Mouse (Mus musculus) limb, embryonic 10.5 days (tissue): ENCODE results near the gene Cdc42bpa. TPM values are rescaled to one million over a fixed set of nuclear protein-coding genes. Genes with fewer than 3 reads are reported as not detected.

Source experiments
- DNase-seq: peaks from one replicate; pipeline ENCODE4 v3.0.0-alpha.2; 2017; ENCODE audit warnings: low spot score
- H3K27ac ChIP-seq: fragments of 300-500 bp; sonication (generic); 2 replicates; pipeline ENCODE4 v1.5.1; 2016; ENCODE audit warnings: mild to moderate bottlenecking
- H3K27me3 ChIP-seq: fragments of 300-500 bp; sonication (generic); 2 replicates; pipeline ENCODE4 v1.6.1; 2016; ENCODE audit warnings: low read depth, mild to moderate bottlenecking; ENCODE audit not compliant: poor library complexity, severe bottlenecking
- H3K36me3 ChIP-seq: fragments of 300-500 bp; sonication (generic); 2 replicates; pipeline ENCODE4 v1.6.1; 2016; ENCODE audit warnings: mild to moderate bottlenecking, moderate library complexity
- H3K4me1 ChIP-seq: fragments of 300-500 bp; sonication (generic); 2 replicates; pipeline ENCODE4 v1.6.1; 2016
- H3K4me3 ChIP-seq: fragments of 300-500 bp; sonication (generic); 2 replicates; pipeline ENCODE4 v1.5.1; 2016; ENCODE audit warnings: mild to moderate bottlenecking, moderate library complexity
- H3K9me3 ChIP-seq: fragments of 300-500 bp; sonication (generic); replicated peaks from 2 replicates; pipeline ENCODE4 v1.6.1; 2016; ENCODE audit warnings: mild to moderate bottlenecking
- WGBS: fragments of 180-500 bp; shearing (Covaris S2); methylation state at CpG from one replicate; pipeline ENCODE4 v1.1.7; 2016; 5-methylcytosine and 5-hydroxymethylcytosine counted together
- polyA plus RNA-seq: library from polyadenylated mRNA; unstranded; fragments of >200 nt; fragmentation: Nextera tagmentation; extraction: Ambion mirVana; gene quantifications from 2 replicates; pipeline ENCODE4 v1.2.1, GENCODE M21; 2016

Cdc42bpa gene
- polyA plus RNA-seq, 1 experiment from 2014 or later = 14.3 TPM

DNA sequence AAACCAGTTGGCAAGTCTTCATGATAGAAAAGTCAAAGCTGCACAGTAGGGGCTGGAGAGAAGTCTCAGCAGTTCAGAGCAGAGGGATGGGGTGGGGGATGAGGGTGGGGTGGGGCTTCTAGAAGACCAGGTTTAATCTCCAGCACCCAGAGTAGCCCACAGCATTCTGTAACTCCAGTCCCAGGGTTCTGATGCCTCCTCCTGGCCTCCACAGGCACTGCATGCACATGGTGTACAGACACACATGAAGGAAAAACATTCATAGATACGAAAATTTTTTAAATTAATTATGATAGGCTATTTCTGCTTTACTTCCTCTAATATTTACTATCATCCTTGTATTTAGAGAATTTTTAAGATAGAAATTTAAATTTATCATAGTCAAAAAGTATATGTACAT, 156.3 kb downstream of the Cdc42bpa start:
- H3K27ac ChIP-seq = no peak overlapping the region
- no peaks in the 10 kb centered on the region for H3K9me3 ChIP-seq
- 85% methylated on average over 1 of the region's 1 CpGs for WGBS
- no peak for DNase-seq
- H3K4me3 ChIP-seq = no peak overlapping the region
- peaks cover 19% of the 10 kb centered on the region for H3K36me3 ChIP-seq
- H3K27me3 ChIP-seq = no peaks in the 10 kb centered on the region
- no peaks in the 10 kb centered on the region for H3K4me1 ChIP-seq

DNA sequence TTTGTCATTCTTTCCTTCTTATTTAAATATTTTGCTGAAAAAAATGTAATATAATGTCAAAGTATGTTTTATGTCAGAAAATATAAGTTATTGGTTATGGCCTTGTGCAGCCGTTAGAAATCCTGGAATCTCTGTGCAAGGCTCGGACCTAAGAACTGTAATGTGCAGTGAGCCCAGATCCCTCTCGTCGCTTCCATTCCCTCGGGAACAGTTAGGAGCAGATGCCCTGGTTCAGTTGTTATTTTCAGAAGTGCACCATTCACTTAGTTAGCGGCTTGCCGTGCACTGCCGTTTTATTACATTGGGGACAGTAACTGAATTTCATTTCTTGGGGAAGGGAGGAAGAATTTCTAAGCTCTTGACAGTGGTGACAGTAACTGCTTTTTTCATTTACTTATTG, 158.0 kb downstream of the Cdc42bpa start:
- no peaks in the 10 kb centered on the region for H3K27me3 ChIP-seq
- WGBS = 91% methylated on average over 8 of the region's 8 CpGs
- H3K36me3 ChIP-seq = peaks cover 19% of the 10 kb centered on the region
- H3K4me3 ChIP-seq = no peak overlapping the region
- no peak overlapping the region for H3K27ac ChIP-seq
- no peaks in the 10 kb centered on the region for H3K9me3 ChIP-seq
- DNase-seq = no peak
- H3K4me1 ChIP-seq = no peaks in the 10 kb centered on the region

DNA sequence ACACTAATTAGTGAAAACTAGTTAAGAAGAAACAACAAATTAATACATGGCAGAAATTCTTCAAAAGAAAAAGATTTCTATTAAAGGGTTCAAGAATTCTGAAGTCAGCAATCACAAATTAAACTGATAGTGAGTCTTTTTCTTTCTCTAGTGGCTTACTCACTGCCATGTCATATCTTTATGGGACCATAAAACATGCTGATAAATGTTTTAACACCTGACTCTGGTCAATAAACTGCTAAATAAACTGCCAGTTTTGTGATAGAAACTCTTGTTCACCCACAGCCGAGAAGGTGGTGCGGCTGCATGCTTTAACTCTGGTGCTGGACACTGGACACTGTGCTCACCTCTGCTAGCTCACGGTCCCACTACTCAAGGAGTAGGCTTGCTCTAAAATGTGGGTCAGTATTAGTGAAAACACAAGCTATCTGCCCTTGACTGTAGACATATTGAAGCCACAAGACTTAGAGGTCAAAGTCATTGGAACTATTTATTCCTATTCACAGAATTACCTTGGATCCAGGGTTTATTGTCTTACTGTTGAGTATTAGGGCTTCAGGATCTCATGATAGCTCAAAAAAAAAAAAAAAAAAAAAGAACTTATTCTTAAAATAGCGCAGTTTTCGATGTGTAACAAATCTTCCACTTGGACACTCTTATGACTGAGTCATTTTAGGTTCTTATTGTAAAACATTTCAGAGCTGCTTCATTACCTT, 168.0 kb downstream of the Cdc42bpa start:
- no peak overlapping the region for H3K27ac ChIP-seq
- H3K27me3 ChIP-seq = no peaks in the 10 kb centered on the region
- 89% methylated on average over 5 of the region's 5 CpGs for WGBS
- no peak for DNase-seq
- no peak overlapping the region for H3K4me3 ChIP-seq
- 0 out of 2 replicates have a peak, but pooled peaks cover 3% of the 10 kb centered on the region for H3K36me3 ChIP-seq
- H3K4me1 ChIP-seq = no peaks in the 10 kb centered on the region
- no peaks in the 10 kb centered on the region for H3K9me3 ChIP-seq

DNA sequence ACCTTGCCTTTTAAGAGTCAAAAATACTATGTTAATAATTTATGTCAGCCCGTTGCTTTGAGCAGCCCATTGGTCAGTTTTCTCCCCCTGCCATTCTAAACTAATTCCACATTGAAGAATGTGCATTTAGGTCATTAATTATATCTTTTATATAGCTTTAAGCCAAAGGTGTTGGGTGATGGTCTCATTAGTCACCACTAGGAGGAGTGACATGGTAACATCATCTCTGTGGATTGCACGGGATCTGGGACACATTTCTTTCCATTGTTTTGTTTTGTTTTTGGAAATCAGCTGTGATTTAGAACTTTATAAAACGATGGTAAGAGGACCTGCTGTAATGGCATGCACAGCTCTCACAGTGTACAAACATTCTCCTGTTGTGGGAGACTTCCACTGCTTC, 171.1 kb downstream of the Cdc42bpa start:
- DNase-seq = no peak
- 57% methylated on average over 3 of the region's 3 CpGs for WGBS
- no peak overlapping the region for H3K27ac ChIP-seq

DNA sequence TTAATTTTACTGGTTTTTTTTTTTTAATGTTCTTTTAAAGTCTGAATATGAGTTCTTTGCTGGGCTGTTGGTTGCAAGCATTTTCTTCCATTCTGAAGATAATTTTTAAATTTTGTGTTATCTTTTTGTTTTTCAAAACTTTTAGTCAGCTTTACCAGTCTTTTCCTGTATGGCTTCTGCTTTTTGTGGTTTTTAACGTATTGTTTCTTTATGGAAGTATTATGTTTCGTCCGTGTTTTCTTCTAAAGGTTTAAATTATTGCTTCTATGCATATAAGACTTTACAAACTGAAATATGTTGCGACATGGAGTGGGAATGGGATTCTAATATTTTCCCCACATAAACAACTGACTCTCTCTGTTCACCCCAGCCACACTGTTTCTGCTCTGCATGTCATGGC, 171.9 kb downstream of the Cdc42bpa start:
- H3K4me3 ChIP-seq = no peak overlapping the region
- no peak overlapping the region for H3K27ac ChIP-seq
- WGBS = 95% methylated on average over 4 of the region's 4 CpGs
- no peak for DNase-seq
- no peaks in the 10 kb centered on the region for H3K9me3 ChIP-seq
- peaks cover 14% of the 10 kb centered on the region for H3K4me1 ChIP-seq
- peaks cover 14% of the 10 kb centered on the region for H3K36me3 ChIP-seq
- H3K27me3 ChIP-seq = no peaks in the 10 kb centered on the region

More for the DNA sequence above, 171.1 kb downstream of the Cdc42bpa start:
- Histone ChIP-seq H3K9me3 (no peaks in the 10 kb centered on the region), H3K36me3 (peaks cover 6% of the 10 kb centered on the region; the same call in 1 of the 2 replicates), H3K4me1 (peaks cover 14% of the 10 kb centered on the region), H3K4me3 (no peak overlapping the region), H3K27me3 (no peaks in the 10 kb centered on the region)

DNA sequence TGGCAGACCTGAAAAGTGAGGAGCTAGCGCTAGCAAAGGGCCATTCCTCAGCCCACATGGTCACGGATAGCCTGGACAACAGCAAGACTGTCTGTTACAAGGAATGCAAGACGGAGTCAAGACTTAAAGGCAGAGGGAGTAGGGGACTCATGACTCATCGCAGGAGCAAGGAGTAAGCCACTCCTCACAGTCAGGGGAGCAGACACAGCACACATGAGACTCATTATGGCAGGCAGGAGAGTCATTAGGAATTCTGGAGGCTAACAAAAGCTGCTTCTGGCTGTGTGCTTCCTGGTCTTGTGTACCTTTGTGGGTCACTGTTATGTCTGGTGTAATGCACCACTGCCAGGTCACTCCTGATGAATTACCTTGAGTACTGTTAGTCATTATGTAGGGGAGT, 178.9 kb downstream of the Cdc42bpa start:
- peak; percentile 49 for DNase-seq
- 59% methylated on average over 4 of the region's 4 CpGs for WGBS
- H3K36me3 ChIP-seq = peaks cover 37% of the 10 kb centered on the region
- H3K27ac ChIP-seq = peak overlapping the region; percentile 72
- no peaks in the 10 kb centered on the region for H3K27me3 ChIP-seq
- no peaks in the 10 kb centered on the region for H3K9me3 ChIP-seq
- H3K4me1 ChIP-seq = peaks cover 21% of the 10 kb centered on the region
- no peak overlapping the region for H3K4me3 ChIP-seq

DNA sequence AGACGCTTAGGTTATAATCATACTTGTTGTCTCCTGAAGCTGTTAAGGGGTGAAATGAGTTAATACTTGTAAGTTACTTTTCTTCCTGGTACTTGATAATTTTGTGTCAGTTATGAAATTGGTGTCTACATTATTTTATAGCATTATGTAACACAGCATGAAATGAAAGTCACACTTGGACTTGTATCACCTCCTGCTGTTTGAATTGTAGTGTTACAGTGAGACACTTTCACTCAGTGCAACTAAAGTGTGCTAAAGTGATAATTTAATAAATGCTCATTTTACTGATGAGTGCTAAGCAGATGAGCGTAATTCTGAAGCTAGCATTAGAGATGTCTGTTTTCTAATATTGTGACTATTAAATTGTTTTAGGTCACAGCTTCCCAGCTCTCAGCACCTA, 180.7 kb downstream of the Cdc42bpa start:
- H3K36me3 ChIP-seq = peaks cover 50% of the 10 kb centered on the region

DNA sequence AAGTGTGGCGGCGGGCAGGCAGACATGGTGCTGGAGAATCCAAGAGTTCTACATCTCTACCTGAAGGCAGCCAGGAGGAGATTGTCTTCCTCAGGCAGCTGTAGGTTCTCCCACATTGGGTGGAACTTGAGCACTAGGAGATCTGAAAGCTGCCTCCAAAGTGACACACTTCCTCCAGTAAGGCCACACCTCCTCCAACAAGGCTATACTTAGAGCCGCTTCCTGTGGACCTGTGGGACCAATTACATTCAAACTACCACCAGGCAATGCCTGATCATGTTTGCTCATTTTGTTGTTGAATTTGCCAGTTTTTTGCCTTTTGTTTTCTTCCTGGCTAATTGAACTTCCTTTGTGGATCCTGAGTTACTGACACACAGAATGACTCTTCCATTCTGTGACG, 187.8 kb downstream of the Cdc42bpa start:
- Histone ChIP-seq H3K36me3 (peaks cover 53% of the 10 kb centered on the region), H3K27ac (no peak overlapping the region), H3K4me1 (peaks cover 5% of the 10 kb centered on the region), H3K9me3 (no peaks in the 10 kb centered on the region), H3K4me3 (no peak overlapping the region), H3K27me3 (no peaks in the 10 kb centered on the region)
- no peak for DNase-seq
- 78% methylated on average over 4 of the region's 4 CpGs for WGBS

More for the DNA sequence above, 180.7 kb downstream of the Cdc42bpa start:
- DNase-seq = no peak
- 95% methylated on average over 2 of the region's 2 CpGs for WGBS
- Histone ChIP-seq H3K27ac (no peak overlapping the region), H3K4me3 (no peak overlapping the region), H3K4me1 (peaks cover 14% of the 10 kb centered on the region), H3K9me3 (no peaks in the 10 kb centered on the region), H3K27me3 (no peaks in the 10 kb centered on the region)

DNA sequence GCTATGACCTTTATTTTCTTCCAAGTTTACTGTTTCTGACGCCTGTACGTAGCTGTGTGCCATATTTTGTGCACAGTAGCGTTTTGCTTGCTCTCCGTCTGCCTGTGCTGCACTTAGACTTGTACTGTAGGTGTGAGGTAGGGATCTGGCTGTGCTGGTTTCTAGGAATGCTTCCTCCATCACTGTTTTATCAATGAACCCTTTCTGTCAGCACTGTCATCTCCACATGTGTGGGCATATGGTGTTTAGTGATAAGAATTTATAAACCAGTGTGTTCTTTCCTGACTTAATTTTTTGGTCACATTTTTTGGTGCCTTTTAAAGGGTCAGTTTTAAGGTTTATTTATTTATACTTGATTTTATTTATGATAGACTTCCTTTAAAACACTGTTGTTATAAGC, 188.3 kb downstream of the Cdc42bpa start:
- Histone ChIP-seq H3K4me1 (peaks cover 5% of the 10 kb centered on the region), H3K27ac (no peak overlapping the region), H3K27me3 (no peaks in the 10 kb centered on the region), H3K36me3 (peaks cover 52% of the 10 kb centered on the region), H3K4me3 (no peak overlapping the region), H3K9me3 (no peaks in the 10 kb centered on the region)
- DNase-seq = no peak
- WGBS = 92% methylated on average over 4 of the region's 4 CpGs

DNA sequence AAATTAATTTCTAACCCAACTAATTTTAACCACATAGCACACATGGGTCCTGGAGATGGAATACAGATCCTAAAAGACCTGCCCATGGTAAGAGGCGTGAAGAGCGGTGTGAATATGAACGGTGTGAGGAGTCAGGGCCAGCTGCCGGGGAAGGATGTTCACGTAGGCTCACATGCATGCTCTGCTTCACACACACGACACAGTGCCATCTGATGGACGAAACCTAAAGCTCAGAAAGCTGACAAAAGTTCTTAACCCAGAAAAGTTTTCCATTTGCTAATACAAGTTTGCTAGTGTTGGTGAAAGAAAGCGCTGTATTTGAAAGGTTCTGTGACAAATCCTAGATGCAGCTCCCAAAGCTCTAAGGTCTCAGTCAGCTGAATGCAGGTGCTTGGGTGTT, 190.9 kb downstream of the Cdc42bpa start:
- peaks cover 43% of the 10 kb centered on the region for H3K36me3 ChIP-seq
- WGBS = 91% methylated on average over 8 of the region's 8 CpGs
- H3K27me3 ChIP-seq = no peaks in the 10 kb centered on the region
- no peak overlapping the region for H3K27ac ChIP-seq
- H3K4me3 ChIP-seq = no peak overlapping the region
- DNase-seq = no peak
- H3K9me3 ChIP-seq = no peaks in the 10 kb centered on the region
- H3K4me1 ChIP-seq = peaks cover 5% of the 10 kb centered on the region

DNA sequence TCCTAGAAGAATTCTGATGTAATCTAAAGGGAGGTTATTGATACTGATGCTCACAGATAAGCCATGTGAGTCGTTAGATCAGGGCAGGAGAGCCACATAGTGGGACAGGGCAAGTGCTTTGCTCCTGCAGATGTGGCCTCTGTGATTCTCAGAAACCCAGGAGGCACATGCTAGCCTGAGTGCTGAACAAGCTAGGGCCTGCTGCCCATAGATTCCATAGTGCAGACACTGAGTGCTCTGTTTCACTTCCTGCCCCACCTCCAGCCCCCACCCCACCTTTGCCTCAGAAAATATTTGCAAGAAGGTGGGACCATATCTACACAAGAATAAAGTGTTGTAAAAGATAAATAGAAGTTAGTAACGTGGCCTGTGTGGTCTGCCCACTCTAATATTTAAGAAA, 198.4 kb downstream of the Cdc42bpa start:
- Histone ChIP-seq H3K4me3 (no peak overlapping the region), H3K27me3 (no peaks in the 10 kb centered on the region), H3K36me3 (peaks cover 29% of the 10 kb centered on the region), H3K4me1 (peaks cover 11% of the 10 kb centered on the region), H3K27ac (no peak overlapping the region), H3K9me3 (no peaks in the 10 kb centered on the region)
- 82% methylated on average over 2 of the region's 2 CpGs for WGBS
- DNase-seq = no peak

DNA sequence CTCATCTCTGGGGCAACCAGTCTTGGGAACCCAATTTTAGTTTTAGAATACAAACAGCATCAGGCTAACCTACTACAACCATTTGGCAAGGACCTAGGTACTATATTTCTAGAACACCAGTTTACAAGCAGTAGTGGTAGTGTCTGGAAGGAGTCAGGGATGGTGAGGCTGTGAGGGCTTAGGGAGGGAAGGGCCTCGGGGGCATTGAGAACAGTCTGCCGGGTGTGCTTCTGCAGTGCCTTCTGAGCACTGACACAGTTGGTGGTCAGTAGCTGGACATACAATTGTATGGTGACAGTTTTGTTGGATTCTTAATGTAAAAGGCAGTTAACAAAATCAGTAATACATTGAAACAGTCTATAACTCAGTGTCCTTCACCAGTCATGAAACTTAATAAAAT, 200.3 kb downstream of the Cdc42bpa start:
- Histone ChIP-seq H3K4me1 (peaks cover 13% of the 10 kb centered on the region), H3K27ac (no peak overlapping the region), H3K27me3 (no peaks in the 10 kb centered on the region), H3K36me3 (peaks cover 25% of the 10 kb centered on the region), H3K4me3 (no peak overlapping the region), H3K9me3 (no peaks in the 10 kb centered on the region)
- 82% methylated on average over 2 of the region's 2 CpGs for WGBS
- DNase-seq = no peak

DNA sequence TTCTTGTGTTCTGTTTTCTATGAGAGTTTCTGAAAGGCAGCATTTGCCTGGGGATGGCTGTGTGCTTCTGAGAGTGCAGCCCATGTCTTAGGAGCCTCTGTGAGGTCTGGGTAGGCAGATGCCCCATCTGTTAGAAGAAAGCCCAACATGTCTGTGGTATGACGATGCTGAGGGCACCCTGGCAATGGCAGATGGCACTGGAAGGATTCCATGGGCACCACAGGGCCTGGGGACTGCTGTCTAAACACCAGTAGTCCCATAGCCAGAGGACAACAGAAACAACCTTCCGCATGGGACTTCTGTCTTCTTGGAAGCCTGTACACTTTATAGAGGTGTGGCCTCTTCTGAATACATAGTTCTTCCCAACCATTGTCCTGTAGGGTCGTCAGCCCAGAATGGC, 200.9 kb downstream of the Cdc42bpa start:
- no peak for DNase-seq
- 89% methylated on average over 3 of the region's 3 CpGs for WGBS
- peaks cover 13% of the 10 kb centered on the region for H3K4me1 ChIP-seq
- peaks cover 25% of the 10 kb centered on the region for H3K36me3 ChIP-seq
- no peak overlapping the region for H3K27ac ChIP-seq
- no peaks in the 10 kb centered on the region for H3K27me3 ChIP-seq
- H3K9me3 ChIP-seq = no peaks in the 10 kb centered on the region
- no peak overlapping the region for H3K4me3 ChIP-seq
